Mouse (Mus musculus): ENCODE results near the gene Htr5a. TPM values are rescaled to one million over a fixed set of nuclear protein-coding genes. Genes with fewer than 3 reads are reported as not detected.
A peak's percentile ranks its signal among the peaks of the same experiment; 100 is the strongest.

Gene Htr5a
- not detected in 2 replicates for polyA plus RNA-seq (2014; fragmentation: Nextera tagmentation; extraction: Ambion mirVana)

GRCm38 (mm10) chr5:27841701-27842295 is at the start of gene Htr5a:
Htr5a (plus strand) TSS chr5:27842149.
- 8% methylated on average over 25 of the region's 25 CpGs for WGBS (ENCODE audit: insufficient replicate concordance)
- peak within 1 kb of the TSS; percentile 46 for H3K4me2 ChIP-seq
- peak within 1 kb of the TSS; percentile 21 for H3K4me3 ChIP-seq (ENCODE audit: low read depth, low read length)
- no peak for ATAC-seq (replicated peaks; ENCODE audit: insufficient number of reproducible peaks, low FRiP score, low TSS enrichment)
- H3K36me3 ChIP-seq (ENCODE audit: control insufficient read depth, insufficient read depth, low read length): no peaks in the 10 kb centered on the region
- no peak within 1 kb of the TSS for H3K27ac ChIP-seq (ENCODE audit: low read depth, low read length)
- H3K4me1 ChIP-seq (ENCODE audit: control insufficient read depth, insufficient read depth, low read length): no peaks in the 10 kb centered on the region
- no peaks in the 10 kb centered on the region for H3K9me3 ChIP-seq (replicated peaks; ENCODE audit: control insufficient read depth, low read length)
- peaks cover 27% of the 10 kb centered on the region for H3K27me3 ChIP-seq (ENCODE audit: control insufficient read depth, insufficient read depth, low read length)
- H3K9ac ChIP-seq (ENCODE audit: low read depth, low read length): no peak within 1 kb of the TSS

- Histone ChIP-seq H3K27me3 (ENCODE audit: control insufficient read depth, insufficient read depth, low read length) (no peaks in the 10 kb centered on the region), H3K4me3 (ENCODE audit: low read depth, low read length) (peak overlapping the region; percentile 66), H3K9me3 (replicated peaks; ENCODE audit: control insufficient read depth, low read length) (no peaks in the 10 kb centered on the region), H3K4me1 (ENCODE audit: control insufficient read depth, insufficient read depth, low read length) (peaks cover 14% of the 10 kb centered on the region), H3K27ac (ENCODE audit: low read depth, low read length) (peak overlapping the region; percentile 93), H3K9ac (ENCODE audit: low read depth, low read length) (peak overlapping the region; percentile 86), H3K4me2 (peak overlapping the region; percentile 77), H3K36me3 (ENCODE audit: control insufficient read depth, insufficient read depth, low read length) (peaks cover 8% of the 10 kb centered on the region)
- WGBS (ENCODE audit: insufficient replicate concordance): 10% methylated on average over 8 of the region's 8 CpGs
- ATAC-seq (replicated peaks; ENCODE audit: insufficient number of reproducible peaks, low FRiP score, low TSS enrichment): no peak
Measured at GRCm38 (mm10) chr5:27792173-27792470, 49.8 kb upstream of the Htr5a start.

- H3K4me1 ChIP-seq (ENCODE audit: control insufficient read depth, insufficient read depth, low read length): peaks cover 14% of the 10 kb centered on the region
- ATAC-seq (replicated peaks; ENCODE audit: insufficient number of reproducible peaks, low FRiP score, low TSS enrichment): no peak
Measured at GRCm38 (mm10) chr5:27792531-27793205, 49.3 kb upstream of the Htr5a start.

DNA sequence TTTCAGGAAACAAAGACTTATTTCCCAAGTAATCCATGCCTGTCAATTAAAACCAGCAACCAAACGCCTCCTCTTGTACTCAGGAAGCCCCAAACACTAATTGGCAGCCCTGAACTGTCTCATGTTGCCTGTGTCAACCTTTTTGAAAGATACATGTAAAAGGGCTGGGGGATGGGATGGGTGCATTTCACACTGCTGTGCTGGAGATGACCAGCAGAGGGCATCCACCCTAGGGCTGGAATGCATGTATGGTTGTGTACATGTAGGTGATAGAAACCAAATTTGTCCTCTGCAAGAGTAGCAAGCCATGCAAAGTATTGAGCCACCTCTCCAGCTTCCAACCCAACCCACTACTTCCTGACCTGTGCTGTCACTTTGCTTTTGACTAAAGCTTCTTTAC is 48.0 kb upstream of the Htr5a start:
- 22% methylated on average over 1 of the region's 1 CpGs for WGBS (ENCODE audit: insufficient replicate concordance)
- Histone ChIP-seq H3K4me1 (ENCODE audit: control insufficient read depth, insufficient read depth, low read length) (peaks cover 14% of the 10 kb centered on the region), H3K9ac (ENCODE audit: low read depth, low read length) (no peak overlapping the region), H3K4me3 (ENCODE audit: low read depth, low read length) (no peak overlapping the region), H3K27me3 (ENCODE audit: control insufficient read depth, insufficient read depth, low read length) (no peaks in the 10 kb centered on the region), H3K36me3 (ENCODE audit: control insufficient read depth, insufficient read depth, low read length) (no peaks in the 10 kb centered on the region), H3K4me2 (no peak overlapping the region), H3K9me3 (replicated peaks; ENCODE audit: control insufficient read depth, low read length) (no peaks in the 10 kb centered on the region), H3K27ac (ENCODE audit: low read depth, low read length) (no peak overlapping the region)
- ATAC-seq (replicated peaks; ENCODE audit: insufficient number of reproducible peaks, low FRiP score, low TSS enrichment): no peak

More at GRCm38 (mm10) chr5:27792531-27793205, 49.3 kb upstream of the Htr5a start:
- H3K27ac ChIP-seq (ENCODE audit: low read depth, low read length): no peak overlapping the region
- peak overlapping the region; percentile 77 for H3K4me2 ChIP-seq
- peaks cover 4% of the 10 kb centered on the region; the same call in 1 of the 2 replicates for H3K36me3 ChIP-seq (ENCODE audit: control insufficient read depth, insufficient read depth, low read length)
- WGBS (ENCODE audit: insufficient replicate concordance): 54% methylated on average over 9 of the region's 9 CpGs
- no peaks in the 10 kb centered on the region for H3K9me3 ChIP-seq (replicated peaks; ENCODE audit: control insufficient read depth, low read length)
- H3K9ac ChIP-seq (ENCODE audit: low read depth, low read length): no peak overlapping the region
- H3K27me3 ChIP-seq (ENCODE audit: control insufficient read depth, insufficient read depth, low read length): no peaks in the 10 kb centered on the region
- peak overlapping the region; percentile 66 for H3K4me3 ChIP-seq (ENCODE audit: low read depth, low read length)

- no peak overlapping the region for H3K4me2 ChIP-seq
- ATAC-seq (replicated peaks; ENCODE audit: insufficient number of reproducible peaks, low FRiP score, low TSS enrichment): no peak
- H3K4me3 ChIP-seq (ENCODE audit: low read depth, low read length): no peak overlapping the region
- H3K4me1 ChIP-seq (ENCODE audit: control insufficient read depth, insufficient read depth, low read length): no peaks in the 10 kb centered on the region
- H3K27me3 ChIP-seq (ENCODE audit: control insufficient read depth, insufficient read depth, low read length): no peaks in the 10 kb centered on the region
- H3K36me3 ChIP-seq (ENCODE audit: control insufficient read depth, insufficient read depth, low read length): no peaks in the 10 kb centered on the region
- 74% methylated on average over 2 of the region's 2 CpGs for WGBS (ENCODE audit: insufficient replicate concordance)
- no peak overlapping the region for H3K9ac ChIP-seq (ENCODE audit: low read depth, low read length)
- H3K27ac ChIP-seq (ENCODE audit: low read depth, low read length): no peak overlapping the region
- H3K9me3 ChIP-seq (replicated peaks; ENCODE audit: control insufficient read depth, low read length): no peaks in the 10 kb centered on the region
Measured at GRCm38 (mm10) chr5:27814282-27814681, 27.7 kb upstream of the Htr5a start.

DNA sequence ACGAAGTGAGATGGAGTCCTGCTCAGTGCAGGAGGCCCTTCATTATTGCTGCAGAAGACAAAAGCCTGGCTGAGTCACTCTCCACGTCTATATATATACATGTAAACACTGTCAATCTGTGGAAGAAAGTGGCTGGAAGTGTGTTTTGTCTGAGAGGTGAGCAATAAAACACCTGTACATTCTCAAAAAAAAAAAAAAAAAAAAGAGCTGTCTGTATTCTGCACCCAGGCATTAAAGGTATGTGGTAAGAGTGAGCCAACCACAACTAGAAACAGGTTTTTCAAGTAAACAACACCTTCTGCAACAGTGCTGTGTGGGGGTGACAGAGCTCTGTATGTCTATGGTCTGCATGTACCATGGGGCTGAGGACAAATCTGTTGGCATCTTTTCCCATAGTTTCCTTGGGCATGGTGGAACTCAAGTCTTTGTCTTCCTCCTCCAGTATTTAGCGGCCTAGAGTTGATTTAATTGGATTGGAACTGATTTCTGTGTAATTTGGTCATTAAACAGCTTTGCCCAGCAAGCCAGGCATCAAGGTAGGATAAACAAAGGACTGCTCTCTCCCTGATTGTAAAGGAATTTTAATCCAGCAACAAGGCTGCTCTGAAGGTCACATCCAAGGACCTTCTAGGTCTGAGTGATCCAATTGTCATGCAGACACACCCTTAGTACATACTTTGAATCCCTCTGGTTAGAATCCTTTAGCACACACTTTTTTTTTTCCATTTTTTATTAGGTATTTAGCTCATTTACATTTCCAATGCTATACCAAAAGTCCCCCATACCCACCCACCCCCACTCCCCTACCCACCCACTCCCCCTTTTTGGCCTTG is 22.9 kb upstream of the Htr5a start:
- H3K4me1 ChIP-seq (ENCODE audit: control insufficient read depth, insufficient read depth, low read length): no peaks in the 10 kb centered on the region
- no peak for ATAC-seq (replicated peaks; ENCODE audit: insufficient number of reproducible peaks, low FRiP score, low TSS enrichment)
- no peaks in the 10 kb centered on the region for H3K27me3 ChIP-seq (ENCODE audit: control insufficient read depth, insufficient read depth, low read length)
- H3K4me3 ChIP-seq (ENCODE audit: low read depth, low read length): no peak overlapping the region
- no peak overlapping the region for H3K9ac ChIP-seq (ENCODE audit: low read depth, low read length)
- no peak overlapping the region for H3K27ac ChIP-seq (ENCODE audit: low read depth, low read length)
- no peak overlapping the region for H3K4me2 ChIP-seq
- no peaks in the 10 kb centered on the region for H3K9me3 ChIP-seq (replicated peaks; ENCODE audit: control insufficient read depth, low read length)
- 58% methylated on average over 3 of the region's 3 CpGs for WGBS (ENCODE audit: insufficient replicate concordance)
- no peaks in the 10 kb centered on the region for H3K36me3 ChIP-seq (ENCODE audit: control insufficient read depth, insufficient read depth, low read length)

DNA sequence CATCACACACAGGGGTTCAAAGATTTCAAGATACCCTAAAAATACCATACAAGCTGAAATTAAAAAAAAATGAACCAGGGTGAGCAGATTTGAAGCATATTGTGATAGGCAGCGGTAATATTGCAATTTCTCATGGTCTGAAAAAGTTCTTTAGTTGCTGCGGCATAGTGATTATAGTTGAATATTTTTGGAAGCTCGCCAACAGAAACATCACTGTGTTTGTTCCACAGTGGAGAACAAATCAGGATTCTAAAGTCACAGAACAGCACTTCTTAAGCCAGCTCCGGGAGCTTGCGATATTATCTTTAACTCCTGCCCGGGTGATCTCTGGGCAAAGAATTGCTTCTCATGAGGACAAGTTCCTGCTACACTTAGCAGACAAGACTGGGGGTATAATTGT is 20.8 kb upstream of the Htr5a start:
- Histone ChIP-seq H3K9ac (ENCODE audit: low read depth, low read length) (no peak overlapping the region), H3K27me3 (ENCODE audit: control insufficient read depth, insufficient read depth, low read length) (no peaks in the 10 kb centered on the region), H3K4me3 (ENCODE audit: low read depth, low read length) (no peak overlapping the region), H3K36me3 (ENCODE audit: control insufficient read depth, insufficient read depth, low read length) (no peaks in the 10 kb centered on the region), H3K9me3 (replicated peaks; ENCODE audit: control insufficient read depth, low read length) (no peaks in the 10 kb centered on the region), H3K4me2 (no peak overlapping the region), H3K4me1 (ENCODE audit: control insufficient read depth, insufficient read depth, low read length) (no peaks in the 10 kb centered on the region), H3K27ac (ENCODE audit: low read depth, low read length) (no peak overlapping the region)
- ATAC-seq (replicated peaks; ENCODE audit: insufficient number of reproducible peaks, low FRiP score, low TSS enrichment): no peak
- WGBS (ENCODE audit: insufficient replicate concordance): 66% methylated on average over 6 of the region's 6 CpGs

- Histone ChIP-seq H3K4me1 (ENCODE audit: control insufficient read depth, insufficient read depth, low read length) (no peaks in the 10 kb centered on the region), H3K9ac (ENCODE audit: low read depth, low read length) (no peak overlapping the region), H3K36me3 (ENCODE audit: control insufficient read depth, insufficient read depth, low read length) (no peaks in the 10 kb centered on the region), H3K4me3 (ENCODE audit: low read depth, low read length) (no peak overlapping the region), H3K27me3 (ENCODE audit: control insufficient read depth, insufficient read depth, low read length) (no peaks in the 10 kb centered on the region), H3K27ac (ENCODE audit: low read depth, low read length) (no peak overlapping the region), H3K9me3 (replicated peaks; ENCODE audit: control insufficient read depth, low read length) (no peaks in the 10 kb centered on the region), H3K4me2 (no peak overlapping the region)
- ATAC-seq (replicated peaks; ENCODE audit: insufficient number of reproducible peaks, low FRiP score, low TSS enrichment): no peak
- WGBS (ENCODE audit: insufficient replicate concordance): 77% methylated on average over 7 of the region's 7 CpGs
Measured at GRCm38 (mm10) chr5:27827971-27828370, 14.0 kb upstream of the Htr5a start.
